Mouse (Mus musculus): ENCODE measurements around the gene Krt39.

The Krt39 gene

DNA sequence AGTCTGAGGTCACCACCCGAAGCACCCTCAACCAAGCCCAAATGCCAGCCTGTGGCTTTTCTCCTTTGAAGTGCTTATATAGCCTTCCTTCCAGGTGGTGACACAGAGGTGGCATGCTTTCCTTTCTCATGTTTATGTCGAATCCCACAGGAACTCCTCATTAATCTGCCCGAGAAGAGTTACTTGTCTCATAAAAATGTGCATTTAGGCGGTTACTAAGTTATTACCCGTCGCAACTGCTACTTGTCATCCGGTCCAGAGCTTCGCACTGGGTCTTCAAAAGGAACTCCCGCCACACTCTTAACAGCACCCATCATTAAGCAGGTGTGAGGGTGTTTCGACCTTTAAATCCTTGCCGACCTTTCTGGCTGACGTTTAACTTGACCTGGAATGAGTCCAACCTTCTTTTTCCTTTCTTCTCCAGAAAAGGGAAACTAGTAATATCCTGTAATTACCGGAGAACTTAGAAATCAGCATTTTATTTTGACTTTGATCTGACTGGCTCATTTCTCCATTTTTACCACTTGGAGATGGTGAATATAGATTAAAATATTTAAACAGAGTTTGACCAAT is at the start of gene Krt39:
TSS of gene Krt39 (minus strand) at position 51 of the 573 bp plus-strand sequence.
- no peak for DNase-seq (ENCODE audit: extremely low read depth, insufficient read length, low spot score)

DNA sequence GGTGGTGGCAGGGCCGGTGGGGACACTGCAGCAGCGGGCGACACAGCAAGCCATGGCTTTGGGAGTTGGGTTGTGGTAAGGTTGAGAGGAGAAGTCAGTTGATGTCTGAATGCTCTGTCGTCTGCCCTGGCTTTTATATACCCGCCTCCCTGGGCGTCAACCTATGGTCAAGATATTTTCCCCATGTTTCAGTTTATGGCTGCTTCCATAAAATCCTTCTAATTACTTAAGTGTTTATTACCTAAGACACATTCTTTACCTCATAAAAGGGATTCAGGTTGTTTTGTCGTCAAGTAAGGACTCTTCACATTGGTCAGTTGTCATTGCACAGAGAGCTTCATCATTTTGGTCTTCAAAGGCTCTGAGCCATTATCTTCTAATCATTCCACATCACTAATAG is 45.4 kb upstream of the Krt39 start, which contains the start of gene Krtap3-1:
TSS of gene Krtap3-1 (minus strand) at position 101 of the 400 bp plus-strand sequence.
- DNase-seq (ENCODE audit: extremely low read depth, insufficient read length, low spot score), result no peak

DNA sequence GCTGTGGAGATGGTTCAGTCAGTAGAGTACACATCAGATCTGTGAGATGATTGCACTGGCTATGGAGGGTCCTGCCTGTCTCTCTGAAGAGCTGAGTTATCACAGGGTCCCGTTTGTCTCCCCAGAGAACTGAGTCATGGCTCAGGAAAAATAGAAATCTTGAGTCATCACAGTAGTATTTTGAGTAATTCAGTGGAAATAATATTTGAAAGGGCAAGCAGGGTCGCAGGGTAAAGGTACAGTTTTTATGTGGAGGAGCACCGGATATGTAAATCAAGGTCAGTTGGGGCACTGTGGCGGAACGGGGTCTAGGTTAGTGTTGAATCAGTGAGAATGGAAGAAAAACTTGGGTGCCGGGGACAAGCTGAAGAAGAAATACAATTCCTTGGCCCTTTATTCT is 41.4 kb upstream of the Krt39 start:
- no peak for DNase-seq (ENCODE audit: extremely low read depth, insufficient read length, low spot score)

DNA sequence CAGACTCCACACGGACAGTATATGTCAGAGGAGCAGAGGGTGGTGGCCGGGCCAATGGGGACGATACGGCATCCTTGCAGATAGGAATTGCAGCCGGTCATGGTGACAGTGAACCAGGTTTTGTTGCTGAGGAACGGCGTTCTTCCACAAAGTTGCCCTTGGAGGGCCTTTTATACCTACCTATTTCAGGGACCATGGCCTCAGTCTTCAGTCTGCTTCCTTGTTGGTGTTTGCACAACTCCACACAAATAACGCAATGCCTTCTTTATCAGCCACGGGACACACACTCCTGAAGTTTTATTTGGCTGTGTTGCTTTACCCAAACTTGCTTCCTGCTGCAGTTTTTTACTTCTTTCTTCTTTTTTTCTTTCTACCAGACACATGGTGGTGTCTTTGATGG is 38.2 kb upstream of the Krt39 start, which contains the start of gene Gm11939:
TSS of gene Gm11939 (minus strand) at position 101 of the 400 bp plus-strand sequence.
- no peak for DNase-seq (ENCODE audit: extremely low read depth, insufficient read length, low spot score)

DNA sequence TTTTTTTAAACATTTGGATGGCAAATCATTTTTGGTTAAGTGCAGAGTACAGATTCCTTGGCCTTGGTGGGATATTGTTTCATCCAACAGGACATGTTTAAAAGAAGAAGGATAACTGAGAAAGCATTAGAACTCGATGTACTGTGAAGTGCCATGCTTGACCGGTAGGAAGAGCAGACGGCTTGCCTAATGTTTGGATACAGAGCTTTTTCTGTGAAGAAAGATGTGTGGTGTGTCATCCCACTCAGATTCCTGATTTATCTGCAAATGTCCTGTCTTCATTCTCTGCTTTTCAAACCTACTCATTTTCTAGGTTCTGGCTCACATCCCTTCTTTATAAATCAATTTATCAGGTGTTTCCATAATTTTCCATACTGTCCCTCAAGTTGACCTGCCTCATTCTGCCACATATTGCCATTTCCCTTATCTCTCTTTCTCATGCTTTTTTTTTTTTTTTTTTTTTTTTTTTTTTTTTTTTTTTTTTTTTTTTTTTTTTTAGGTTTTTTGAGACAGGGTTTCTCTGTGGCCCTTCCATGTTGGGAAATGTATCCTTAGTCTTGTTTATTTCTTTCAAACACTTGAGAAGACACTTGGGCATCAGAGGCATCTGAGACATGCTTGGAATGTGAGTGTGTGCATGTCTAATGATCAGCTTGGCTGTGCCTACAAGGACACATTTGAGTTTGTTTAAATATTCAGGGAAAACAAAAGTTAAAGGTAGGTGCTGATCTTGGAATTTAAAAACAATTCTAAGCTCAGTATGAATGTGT is 37.0 kb upstream of the Krt39 start:
- DNase-seq (ENCODE audit: extremely low read depth, insufficient read length, low spot score), result peak; percentile 15

DNA sequence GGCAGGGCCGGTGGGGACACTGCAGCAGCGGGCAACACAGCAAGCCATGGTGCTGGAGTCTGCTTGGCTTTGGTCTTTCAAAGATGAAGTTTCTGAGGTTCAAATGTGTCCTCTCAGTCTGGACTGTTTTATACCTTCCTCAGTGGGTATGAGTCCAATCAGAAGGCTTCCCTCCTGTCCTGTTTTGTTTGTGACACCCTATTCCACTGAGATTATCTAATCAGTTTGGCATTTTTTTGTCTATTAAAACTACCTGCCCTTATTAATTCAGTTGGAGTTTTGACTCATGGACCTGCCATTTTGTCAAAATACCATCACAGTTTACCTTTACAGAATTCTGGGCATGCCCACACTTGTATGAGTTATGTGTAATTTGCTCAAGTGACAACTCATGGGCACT is 35.6 kb upstream of the Krt39 start, which contains the start of gene Krtap3-2:
TSS of gene Krtap3-2 (minus strand) at position 101 of the 400 bp plus-strand sequence.
- no peak for DNase-seq (ENCODE audit: extremely low read depth, insufficient read length, low spot score)

DNA sequence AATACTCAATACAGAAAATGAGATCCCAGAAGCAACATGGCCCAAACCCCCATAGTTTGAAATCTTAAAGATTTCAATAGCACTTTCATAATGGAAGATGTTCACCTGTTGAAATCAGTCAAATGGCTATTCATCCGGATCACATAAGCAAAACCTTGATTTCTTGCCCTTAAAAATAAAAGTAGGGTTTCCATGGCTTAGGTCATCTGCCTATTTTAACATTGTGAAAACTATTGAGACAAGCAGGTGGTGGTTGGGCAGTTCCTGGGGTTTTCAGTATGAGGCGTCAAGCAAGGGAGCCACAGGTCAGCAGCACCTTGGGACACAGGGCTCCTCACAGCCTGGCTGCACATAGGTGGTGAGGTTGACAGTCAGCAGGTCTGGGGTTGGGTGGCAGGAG is 35.1 kb upstream of the Krt39 start:
- no peak for DNase-seq (ENCODE audit: extremely low read depth, insufficient read length, low spot score)

DNA sequence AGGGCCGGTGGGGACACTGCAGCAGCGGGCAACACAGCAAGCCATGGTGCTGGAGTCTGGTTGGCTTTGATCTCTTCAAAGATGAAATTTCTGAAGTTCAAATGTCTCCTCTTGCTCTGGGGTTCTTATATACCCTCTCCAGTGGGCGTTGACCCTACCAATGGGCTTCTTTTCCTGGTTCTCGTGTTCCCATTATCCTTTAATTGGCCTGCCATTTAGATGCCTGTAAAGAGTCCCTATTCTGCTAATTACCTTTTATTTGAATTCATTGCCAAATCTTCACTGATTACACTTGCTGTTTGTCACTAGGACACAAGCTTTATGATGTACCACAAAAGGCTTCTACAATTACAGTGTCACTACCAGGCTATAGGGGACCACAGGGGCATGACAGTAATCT is 29.6 kb upstream of the Krt39 start, which contains the start of gene Krtap3-3:
TSS of gene Krtap3-3 (minus strand) at position 101 of the 400 bp plus-strand sequence.
- no peak for DNase-seq (ENCODE audit: extremely low read depth, insufficient read length, low spot score)

DNA sequence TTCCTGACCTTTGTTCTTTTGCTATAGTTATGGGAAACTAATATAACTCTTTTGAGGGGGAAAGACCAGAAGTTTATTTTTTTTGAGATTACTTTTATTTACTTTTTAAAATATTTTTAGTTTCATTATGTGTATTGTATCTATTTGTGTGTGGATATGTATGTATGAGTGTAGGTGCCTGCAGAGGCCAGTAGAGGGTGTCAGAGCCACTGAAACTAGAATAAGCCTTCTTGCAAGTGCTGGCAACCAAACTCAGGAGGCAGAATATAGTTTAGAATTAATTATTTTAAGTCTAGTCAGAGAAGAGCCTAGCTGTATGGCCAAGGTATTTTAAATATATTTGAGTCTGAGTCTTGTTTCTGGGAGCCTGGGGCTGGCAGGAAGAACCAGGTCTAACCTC is 26.8 kb upstream of the Krt39 start:
- no peak for DNase-seq (ENCODE audit: extremely low read depth, insufficient read length, low spot score)

DNA sequence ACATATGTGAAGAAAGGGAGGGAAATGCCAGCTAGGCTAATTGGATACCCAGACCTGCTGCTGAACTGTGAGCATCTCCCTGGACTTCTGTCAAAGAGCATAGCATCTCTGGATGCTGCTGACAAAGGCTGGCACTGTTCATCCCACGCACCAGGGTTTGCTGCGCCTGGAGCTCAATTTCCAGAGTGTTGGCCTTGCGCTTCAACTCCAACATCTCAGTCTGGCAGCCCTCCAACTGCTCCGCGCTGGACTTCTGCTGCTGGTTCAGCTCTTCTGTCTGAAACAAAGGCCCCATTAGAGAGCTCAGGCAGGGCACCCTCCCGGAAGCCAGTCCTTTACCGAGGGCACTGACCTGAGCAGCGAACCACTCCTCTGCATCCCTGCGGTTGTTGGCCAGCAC is 18.6 kb upstream of the Krt39 start:
- DNase-seq (ENCODE audit: extremely low read depth, insufficient read length, low spot score), result no peak

DNA sequence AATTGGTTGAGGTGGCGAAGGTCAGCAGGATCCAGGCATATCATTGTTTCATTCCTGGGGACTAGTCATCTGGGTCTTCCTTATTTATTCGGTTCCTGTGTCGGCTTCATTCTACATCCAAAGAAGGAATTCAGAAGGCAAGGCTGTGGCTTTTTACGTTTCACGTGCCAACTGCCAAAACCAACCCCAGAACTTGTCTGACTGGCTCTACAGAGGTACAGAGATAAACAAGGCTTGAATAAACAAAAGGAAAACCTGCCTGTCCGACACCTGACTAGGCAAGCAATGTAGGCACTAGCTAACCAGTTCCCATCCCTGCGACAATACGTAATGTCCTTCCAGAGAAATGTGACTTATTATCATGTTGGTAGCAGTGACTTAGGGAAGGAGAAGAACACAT is 7.0 kb downstream of the Krt39 start:
- DNase-seq (ENCODE audit: extremely low read depth, insufficient read length, low spot score), result no peak

DNA sequence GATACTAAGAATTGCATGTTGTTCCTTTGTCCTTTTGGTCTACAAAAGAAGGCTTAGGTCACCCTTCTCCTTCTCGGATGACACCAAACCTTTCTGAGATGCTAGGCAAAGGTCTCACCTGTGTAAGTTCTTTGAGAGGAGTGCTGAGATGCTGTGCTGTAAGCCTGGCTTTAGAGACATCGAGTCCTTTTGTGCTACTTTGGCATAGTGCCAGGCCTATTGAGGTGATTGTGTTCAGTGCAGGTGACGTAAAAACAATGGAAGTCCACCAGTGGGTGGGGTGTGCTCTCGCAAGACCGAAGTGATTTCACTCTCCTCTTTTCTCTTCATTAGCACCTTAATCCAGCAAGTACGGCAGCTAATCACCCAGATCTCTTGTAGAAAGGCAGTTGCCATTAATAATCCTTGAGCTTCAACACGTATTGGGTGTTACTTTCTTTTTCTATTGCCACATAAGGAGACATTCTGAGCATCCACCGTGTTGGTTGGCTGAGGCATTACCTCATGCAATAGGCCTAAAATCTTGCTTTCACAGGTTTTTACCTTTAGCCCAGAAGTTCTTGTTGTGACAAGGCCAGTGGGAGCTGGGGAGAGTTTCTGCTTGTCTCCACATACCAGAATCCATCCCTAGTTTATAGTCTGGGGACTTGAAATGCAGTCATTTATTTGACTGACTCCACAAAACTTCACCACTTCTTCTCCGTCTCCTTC is 20.9 kb downstream of the Krt39 start:
- DNase-seq (ENCODE audit: extremely low read depth, insufficient read length, low spot score), result no peak

DNA sequence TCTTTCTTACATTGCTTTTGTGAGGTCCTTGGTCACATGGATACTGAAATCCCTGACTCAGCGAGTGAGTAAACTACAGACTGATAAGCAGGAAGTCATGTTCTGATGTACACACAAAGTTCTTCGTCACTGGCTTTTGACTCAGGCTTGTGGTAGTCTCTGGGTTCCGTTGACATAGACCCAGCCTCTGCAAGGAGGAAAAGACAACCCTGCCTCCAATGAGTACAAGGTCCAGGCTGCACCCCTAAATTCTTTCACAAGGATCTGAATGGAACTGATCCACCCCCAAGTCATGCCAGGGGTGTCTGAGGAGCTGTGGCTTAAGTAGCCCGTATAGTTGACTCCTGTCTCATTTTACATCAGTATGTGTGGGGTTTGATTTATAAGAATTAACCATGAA is 24.7 kb downstream of the Krt39 start:
- DNase-seq (ENCODE audit: extremely low read depth, insufficient read length, low spot score), result no peak

DNA sequence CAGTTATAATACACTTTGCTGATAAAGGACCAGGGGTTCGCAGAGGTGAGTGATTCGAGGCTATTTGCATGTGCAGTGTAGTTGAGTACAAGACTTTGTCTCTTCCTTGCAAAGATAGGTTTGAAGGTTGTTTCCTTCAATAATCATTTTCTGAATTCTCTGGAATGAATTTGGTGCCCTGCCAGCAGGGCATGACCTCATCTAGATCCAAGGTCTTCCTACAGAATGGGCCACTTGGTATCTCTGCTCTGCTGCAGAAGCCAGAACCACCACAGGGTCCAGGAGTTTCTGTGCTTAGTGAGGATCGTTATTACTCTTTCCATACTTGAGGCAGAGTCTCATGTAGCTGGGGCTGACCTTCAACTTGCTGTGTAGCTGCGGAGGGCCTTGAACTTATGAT is 26.4 kb downstream of the Krt39 start:
- DNase-seq (ENCODE audit: extremely low read depth, insufficient read length, low spot score), result no peak

DNA sequence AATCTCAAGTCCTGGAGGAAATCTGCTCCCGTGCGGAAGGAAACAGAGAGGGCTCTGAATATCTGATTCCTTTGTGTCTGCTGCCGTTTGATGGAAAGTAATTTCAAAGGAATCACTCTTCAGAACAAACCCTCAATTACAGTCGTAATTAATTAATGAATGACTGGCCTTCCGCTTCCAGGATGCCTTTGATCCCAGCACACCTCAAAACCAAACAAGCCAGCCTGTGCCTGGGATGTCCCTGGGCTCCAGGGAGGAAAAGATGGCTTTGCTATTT is 27.6 kb downstream of the Krt39 start:
- no peak for DNase-seq (ENCODE audit: extremely low read depth, insufficient read length, low spot score)

DNA sequence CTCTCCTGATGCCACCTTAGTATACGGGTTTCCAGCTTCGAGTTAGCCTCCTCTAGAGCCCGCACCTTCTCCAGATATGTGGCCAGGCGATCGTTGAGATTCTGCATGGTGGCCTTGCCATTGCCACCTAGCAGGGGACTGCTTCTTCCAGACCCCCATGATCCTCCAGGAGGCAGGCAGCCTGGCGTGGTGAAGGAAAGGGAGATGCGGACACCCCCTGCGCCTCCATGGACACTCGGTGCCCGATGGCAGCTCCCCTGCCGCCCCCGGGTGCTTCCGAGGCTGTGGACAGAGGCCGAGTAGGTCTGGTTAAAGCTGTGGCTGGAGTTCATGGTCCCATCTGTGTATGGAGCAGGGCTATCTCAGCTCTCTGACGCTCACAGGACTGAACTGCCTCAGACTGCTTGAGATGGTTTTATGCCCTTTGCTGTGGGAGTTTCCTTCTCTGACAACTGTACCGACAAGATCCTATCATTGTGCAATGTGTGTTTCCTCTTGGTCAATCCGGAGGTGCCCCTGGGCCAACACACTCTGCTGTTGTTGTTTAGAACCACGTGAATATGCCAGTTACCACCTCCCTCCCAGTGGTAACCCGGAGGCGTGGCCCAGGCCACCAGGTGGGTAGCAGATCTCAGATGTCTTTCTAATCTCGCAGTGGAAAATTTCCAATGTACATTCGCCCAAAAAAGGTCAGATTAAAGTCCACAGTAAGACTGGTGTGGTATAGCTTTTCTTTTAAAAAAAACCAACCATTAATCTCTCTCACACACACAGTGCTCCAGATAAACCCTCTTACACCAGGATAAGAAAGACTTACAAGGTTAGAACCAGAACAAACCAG is 28.2 kb downstream of the Krt39 start, which contains the start of gene Krt23:
TSS of gene Krt23 (minus strand) at position 405 of the 841 bp plus-strand sequence.
- no peak for DNase-seq (ENCODE audit: extremely low read depth, insufficient read length, low spot score)

DNA sequence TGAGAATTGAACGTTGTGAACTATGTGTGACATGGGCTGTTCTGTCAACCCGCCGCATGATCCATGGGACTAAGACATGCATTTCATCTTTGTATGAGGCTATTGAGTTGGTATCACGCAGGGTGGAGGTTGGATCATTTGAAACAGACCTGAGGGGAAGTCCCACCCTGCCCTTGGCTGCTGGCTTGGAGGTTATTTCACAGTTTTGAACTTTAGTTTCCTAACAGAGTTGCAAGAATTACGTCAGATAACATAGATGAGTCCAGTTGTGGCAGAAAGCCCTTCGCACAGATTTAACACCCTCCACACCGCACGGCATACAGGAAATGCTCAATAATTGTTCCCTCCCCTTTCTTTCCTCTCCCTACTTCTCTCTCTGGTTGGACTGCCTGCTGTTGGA is 30.1 kb downstream of the Krt39 start:
- DNase-seq (ENCODE audit: extremely low read depth, insufficient read length, low spot score), result no peak

DNA sequence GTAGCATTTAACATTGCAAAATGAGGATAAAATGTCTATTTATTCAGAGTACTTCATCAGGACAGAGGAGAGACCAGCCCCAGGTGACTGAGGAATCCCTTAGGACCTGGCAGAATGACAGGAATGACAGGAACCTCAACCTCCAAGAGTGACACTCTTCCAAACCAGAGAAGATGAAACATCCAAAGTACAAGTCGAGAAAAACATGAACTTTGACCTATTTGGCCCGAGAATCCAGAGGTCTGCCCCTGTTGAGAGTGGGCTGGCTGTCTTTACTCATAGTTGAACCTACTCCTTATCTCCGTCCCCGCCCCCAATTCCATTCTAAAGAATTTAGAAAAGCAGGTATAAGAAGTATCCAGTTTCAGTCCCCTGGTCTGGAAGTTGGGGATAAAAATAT is 30.5 kb downstream of the Krt39 start:
- DNase-seq (ENCODE audit: extremely low read depth, insufficient read length, low spot score), result no peak

DNA sequence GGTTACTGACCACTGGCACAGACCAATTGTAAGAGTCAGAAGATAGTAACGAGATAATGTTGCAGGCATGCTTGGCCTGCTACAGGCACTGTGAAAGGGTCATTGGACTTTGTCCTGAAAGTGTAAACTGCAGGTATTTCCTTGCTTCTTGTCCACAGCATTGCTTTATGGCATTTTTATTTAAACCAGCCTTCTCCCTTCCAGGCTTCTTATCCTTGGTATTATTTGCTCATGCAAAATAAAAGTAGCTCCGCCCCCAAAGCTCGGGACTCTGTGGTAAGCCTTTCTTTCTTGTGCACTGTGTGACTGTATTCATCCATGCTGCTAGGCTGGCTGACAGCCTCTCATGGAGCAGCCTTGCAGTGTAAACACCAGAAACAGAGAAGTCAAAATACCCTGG is 31.9 kb downstream of the Krt39 start:
- no peak for DNase-seq (ENCODE audit: extremely low read depth, insufficient read length, low spot score)

DNA sequence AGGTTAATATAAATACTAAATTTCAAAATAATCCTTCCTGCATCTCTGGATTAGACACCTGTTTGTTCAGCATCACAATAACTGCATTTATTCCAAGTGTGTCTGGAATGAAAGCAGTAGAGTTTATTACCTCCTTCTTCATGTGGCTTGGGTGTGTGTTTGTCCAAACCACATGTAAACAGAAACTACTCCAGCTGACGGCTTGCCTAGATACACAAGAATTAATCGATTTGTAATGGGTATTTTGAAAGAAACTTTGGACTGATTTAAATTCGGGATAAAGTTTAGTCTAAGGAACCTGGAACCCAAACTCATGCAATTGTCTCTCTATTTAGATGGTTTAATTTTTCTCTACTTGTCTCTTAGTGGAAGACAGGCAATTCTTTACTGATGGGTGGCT is 46.2 kb downstream of the Krt39 start:
- no peak for DNase-seq (ENCODE audit: extremely low read depth, insufficient read length, low spot score)

DNA sequence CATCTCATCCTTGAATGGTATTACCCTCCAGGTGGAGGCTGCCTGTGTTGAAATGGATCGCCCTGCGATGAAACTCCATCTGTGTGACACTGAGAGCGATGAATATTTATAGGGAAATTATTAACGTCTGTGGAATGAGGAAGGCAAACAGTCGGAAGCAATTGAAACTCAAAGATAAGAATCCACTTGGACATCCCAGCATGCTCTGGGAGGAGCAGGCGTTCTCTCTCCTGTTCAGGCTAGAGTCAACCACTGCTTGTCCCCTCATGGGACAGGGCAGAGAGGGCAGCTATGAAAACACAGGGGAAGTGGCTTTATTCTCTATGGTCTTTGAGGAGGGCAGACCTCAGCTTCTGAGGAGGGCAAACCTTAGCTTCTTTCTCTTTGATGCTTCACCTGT is 47.7 kb downstream of the Krt39 start:
- no peak for DNase-seq (ENCODE audit: extremely low read depth, insufficient read length, low spot score)
